Mouse (Mus musculus): ENCODE results near the gene Vwa3b. TPM values are rescaled to one million over a fixed set of nuclear protein-coding genes. Genes with fewer than 3 reads are reported as not detected.

Vwa3b gene
- polyA plus RNA-seq, 1 experiment from 2014 or later, result 0.75 TPM

GRCm38 (mm10) chr1:37077955-37078549 is 51.7 kb downstream of the Vwa3b start:
- ATAC-seq (ENCODE audit: low FRiP score, low read depth), result no peak
- Histone ChIP-seq H3K27me3 (no peaks in the 10 kb centered on the region), H3K4me2 (no peak overlapping the region), H3K9me3 (no peaks in the 10 kb centered on the region), H3K36me3 (no peaks in the 10 kb centered on the region), H3K27ac (replicated peaks) (no peak overlapping the region), H3K9ac (no peak overlapping the region), H3K4me1 (replicated peaks) (no peaks in the 10 kb centered on the region), H3K4me3 (no peak overlapping the region)
- WGBS, result 71% methylated on average over 14 of the region's 14 CpGs

- H3K4me2 ChIP-seq, result no peak overlapping the region
- no peaks in the 10 kb centered on the region for H3K9me3 ChIP-seq
These were observed 54.0 kb downstream of the Vwa3b start for GRCm38 (mm10) chr1:37080442-37080841.

GRCm38 (mm10) chr1:37081376-37082214 is 55.2 kb downstream of the Vwa3b start:
- H3K36me3 ChIP-seq, result no peaks in the 10 kb centered on the region
- no peaks in the 10 kb centered on the region for H3K27me3 ChIP-seq
- H3K27ac ChIP-seq (replicated peaks), result no peak overlapping the region
- no peak overlapping the region for H3K9ac ChIP-seq
- no peaks in the 10 kb centered on the region for H3K4me1 ChIP-seq (replicated peaks)
- WGBS, result 51% methylated on average over 12 of the region's 12 CpGs
- no peak overlapping the region for H3K4me3 ChIP-seq
- H3K4me2 ChIP-seq, result no peak overlapping the region
- ATAC-seq (ENCODE audit: low FRiP score, low read depth), result no peak
- H3K9me3 ChIP-seq, result no peaks in the 10 kb centered on the region

More at GRCm38 (mm10) chr1:37080442-37080841, 54.0 kb downstream of the Vwa3b start:
- Histone ChIP-seq H3K9ac (no peak overlapping the region), H3K4me1 (replicated peaks) (no peaks in the 10 kb centered on the region), H3K36me3 (no peaks in the 10 kb centered on the region), H3K27me3 (no peaks in the 10 kb centered on the region), H3K4me3 (no peak overlapping the region), H3K27ac (replicated peaks) (no peak overlapping the region)
- 89% methylated on average over 4 of the region's 4 CpGs for WGBS
- no peak for ATAC-seq (ENCODE audit: low FRiP score, low read depth)

- no peaks in the 10 kb centered on the region for H3K27me3 ChIP-seq
- WGBS, result 92% methylated on average over 2 of the region's 2 CpGs
- no peak overlapping the region for H3K4me2 ChIP-seq
- H3K27ac ChIP-seq (replicated peaks), result no peak overlapping the region
- H3K9ac ChIP-seq, result no peak overlapping the region
- H3K36me3 ChIP-seq, result no peaks in the 10 kb centered on the region
- no peak for ATAC-seq (ENCODE audit: low FRiP score, low read depth)
- H3K9me3 ChIP-seq, result no peaks in the 10 kb centered on the region
- H3K4me3 ChIP-seq, result no peak overlapping the region
- H3K4me1 ChIP-seq (replicated peaks), result no peaks in the 10 kb centered on the region
These were observed 55.7 kb downstream of the Vwa3b start for GRCm38 (mm10) chr1:37082215-37082464.

GRCm38 (mm10) chr1:37084075-37084474 is 57.7 kb downstream of the Vwa3b start:
- Histone ChIP-seq H3K4me3 (no peak overlapping the region), H3K9me3 (no peaks in the 10 kb centered on the region), H3K4me2 (no peak overlapping the region), H3K9ac (no peak overlapping the region), H3K36me3 (no peaks in the 10 kb centered on the region), H3K27me3 (no peaks in the 10 kb centered on the region), H3K4me1 (replicated peaks) (no peaks in the 10 kb centered on the region), H3K27ac (replicated peaks) (no peak overlapping the region)
- ATAC-seq (ENCODE audit: low FRiP score, low read depth), result no peak
- 88% methylated on average over 2 of the region's 2 CpGs for WGBS

- Histone ChIP-seq H3K9ac (no peak overlapping the region), H3K4me3 (no peak overlapping the region), H3K27me3 (no peaks in the 10 kb centered on the region), H3K36me3 (no peaks in the 10 kb centered on the region), H3K4me2 (no peak overlapping the region), H3K4me1 (replicated peaks) (no peaks in the 10 kb centered on the region), H3K27ac (replicated peaks) (no peak overlapping the region), H3K9me3 (no peaks in the 10 kb centered on the region)
- WGBS, result 51% methylated on average over 7 of the region's 7 CpGs
- ATAC-seq (ENCODE audit: low FRiP score, low read depth), result no peak
These were observed 58.8 kb downstream of the Vwa3b start for GRCm38 (mm10) chr1:37085171-37085570.

GRCm38 (mm10) chr1:37089191-37089590 is 62.8 kb downstream of the Vwa3b start:
- H3K4me3 ChIP-seq, result no peak overlapping the region
- no peak for ATAC-seq (ENCODE audit: low FRiP score, low read depth)
- no peak overlapping the region for H3K27ac ChIP-seq (replicated peaks)
- no peak overlapping the region for H3K9ac ChIP-seq
- H3K9me3 ChIP-seq, result no peaks in the 10 kb centered on the region
- H3K27me3 ChIP-seq, result no peaks in the 10 kb centered on the region
- no peak overlapping the region for H3K4me2 ChIP-seq
- H3K4me1 ChIP-seq (replicated peaks), result no peaks in the 10 kb centered on the region
- 78% methylated on average over 5 of the region's 5 CpGs for WGBS
- no peaks in the 10 kb centered on the region for H3K36me3 ChIP-seq

GRCm38 (mm10) chr1:37097382-37098093 is 71.1 kb downstream of the Vwa3b start:
- Histone ChIP-seq H3K27me3 (no peaks in the 10 kb centered on the region), H3K4me2 (peak overlapping the region; percentile 12; the same call in 1 of the 2 replicates), H3K36me3 (no peaks in the 10 kb centered on the region), H3K4me1 (replicated peaks) (peaks cover 12% of the 10 kb centered on the region), H3K9me3 (no peaks in the 10 kb centered on the region), H3K4me3 (no peak overlapping the region), H3K27ac (replicated peaks) (peak overlapping the region; percentile 70), H3K9ac (no peak overlapping the region)
- ATAC-seq (ENCODE audit: low FRiP score, low read depth), result peak; percentile 84
- 43% methylated on average over 17 of the region's 17 CpGs for WGBS

- Histone ChIP-seq H3K9me3 (no peaks in the 10 kb centered on the region), H3K4me3 (no peak overlapping the region), H3K4me2 (no peak overlapping the region), H3K36me3 (no peaks in the 10 kb centered on the region), H3K27ac (replicated peaks) (peak overlapping the region; percentile 70), H3K4me1 (replicated peaks) (peaks cover 12% of the 10 kb centered on the region), H3K27me3 (no peaks in the 10 kb centered on the region), H3K9ac (no peak overlapping the region)
- 74% methylated on average over 4 of the region's 4 CpGs for WGBS
- ATAC-seq (ENCODE audit: low FRiP score, low read depth), result peak; percentile 29; the same call in 1 of the 2 replicates
These were observed 71.7 kb downstream of the Vwa3b start for GRCm38 (mm10) chr1:37098094-37098555.

- no peak for ATAC-seq (ENCODE audit: low FRiP score, low read depth)
- peaks cover 23% of the 10 kb centered on the region for H3K4me1 ChIP-seq (replicated peaks)
- no peak overlapping the region for H3K27ac ChIP-seq (replicated peaks)
- H3K9me3 ChIP-seq, result no peaks in the 10 kb centered on the region
- H3K36me3 ChIP-seq, result no peaks in the 10 kb centered on the region
- no peaks in the 10 kb centered on the region for H3K27me3 ChIP-seq
- H3K4me3 ChIP-seq, result no peak overlapping the region
- H3K9ac ChIP-seq, result no peak overlapping the region
- H3K4me2 ChIP-seq, result no peak overlapping the region
- WGBS, result 90% methylated on average over 6 of the region's 6 CpGs
These were observed 74.0 kb downstream of the Vwa3b start for GRCm38 (mm10) chr1:37100361-37100760.

GRCm38 (mm10) chr1:37101016-37101415 is 74.6 kb downstream of the Vwa3b start:
- H3K27me3 ChIP-seq, result no peaks in the 10 kb centered on the region
- peaks cover 24% of the 10 kb centered on the region for H3K4me1 ChIP-seq (replicated peaks)
- H3K36me3 ChIP-seq, result no peaks in the 10 kb centered on the region
- 81% methylated on average over 8 of the region's 8 CpGs for WGBS
- ATAC-seq (ENCODE audit: low FRiP score, low read depth), result no peak
- H3K4me3 ChIP-seq, result no peak overlapping the region
- no peaks in the 10 kb centered on the region for H3K9me3 ChIP-seq
- H3K27ac ChIP-seq (replicated peaks), result no peak overlapping the region
- no peak overlapping the region for H3K4me2 ChIP-seq
- H3K9ac ChIP-seq, result no peak overlapping the region

GRCm38 (mm10) chr1:37101717-37102116 is 75.3 kb downstream of the Vwa3b start:
- Histone ChIP-seq H3K9me3 (no peaks in the 10 kb centered on the region), H3K9ac (no peak overlapping the region), H3K4me1 (replicated peaks) (peaks cover 24% of the 10 kb centered on the region), H3K27ac (replicated peaks) (no peak overlapping the region), H3K4me3 (no peak overlapping the region), H3K36me3 (no peaks in the 10 kb centered on the region), H3K27me3 (no peaks in the 10 kb centered on the region), H3K4me2 (no peak overlapping the region)
- 63% methylated on average over 2 of the region's 2 CpGs for WGBS
- ATAC-seq (ENCODE audit: low FRiP score, low read depth), result no peak

Data from hindbrain, embryonic 15.5 days (tissue).